Mouse (Mus musculus): ENCODE results near the gene Lrrn4cl.

GRCm38 (mm10) chr19:8848356-8848755 lies 2.2 kb upstream of the Lrrn4cl start:
- no peak for TF ChIP-seq POLR2A (IDR thresholded peaks at IDR 0.05; ENCODE audit: borderline replicate concordance, extremely low read depth, insufficient read depth, insufficient read length, poor library complexity, severe bottlenecking)
- no peak for TF ChIP-seq CTCF (IDR thresholded peaks at IDR 0.05; ENCODE audit: borderline replicate concordance, extremely low read depth, insufficient read depth, insufficient read length)
